Mouse (Mus musculus) forebrain, embryonic 10.5 days (tissue): ENCODE measurements around the gene Mchr1. TPM values are rescaled to one million over a fixed set of nuclear protein-coding genes. Genes with fewer than 3 reads are reported as not detected.
"Not testable (repeated sequence)": the region's sequence is repeated elsewhere in the genome, so short reads cannot be mapped to it uniquely, and the experiment has no call there.

Source experiments
- DNase-seq: peaks from one replicate; pipeline ENCODE4 v3.0.0-alpha.2; 2017; ENCODE audit warnings: low spot score; ENCODE audit errors: extremely low spot score
- H3K27ac ChIP-seq: fragments of 300-500 bp; sonication (generic); 2 replicates; pipeline ENCODE4 v1.5.1; 2016; ENCODE audit warnings: mild to moderate bottlenecking
- H3K27me3 ChIP-seq: fragments of 300-500 bp; sonication (generic); 2 replicates; pipeline ENCODE4 v1.6.1; 2016; ENCODE audit warnings: mild to moderate bottlenecking; ENCODE audit not compliant: poor library complexity, severe bottlenecking
- H3K36me3 ChIP-seq: fragments of 300-500 bp; sonication (generic); replicated peaks from 2 replicates; pipeline ENCODE4 v1.6.1; 2016; ENCODE audit warnings: mild to moderate bottlenecking, moderate library complexity
- H3K4me1 ChIP-seq: fragments of 300-500 bp; sonication (generic); 2 replicates; pipeline ENCODE4 v1.6.1; 2016
- H3K4me3 ChIP-seq: fragments of 300-500 bp; sonication (generic); 2 replicates; pipeline ENCODE4 v1.5.1; 2016; ENCODE audit warnings: mild to moderate bottlenecking, moderate library complexity
- H3K9me3 ChIP-seq: fragments of 300-500 bp; sonication (generic); 2 replicates; pipeline ENCODE4 v1.6.1; 2016; ENCODE audit warnings: mild to moderate bottlenecking, moderate library complexity
- WGBS: fragments of 180-500 bp; shearing (Covaris S2); methylation state at CpG from one replicate; pipeline ENCODE4 v1.1.7; 2016; 5-methylcytosine and 5-hydroxymethylcytosine counted together
- polyA plus RNA-seq: library from polyadenylated mRNA; unstranded; fragments of >200 nt; fragmentation: Nextera tagmentation; extraction: Ambion mirVana; gene quantifications from 2 replicates; pipeline ENCODE4 v1.2.1, GENCODE M21; 2016

The Mchr1 gene
- polyA plus RNA-seq, 1 experiment from 2014 or later: not detected

DNA sequence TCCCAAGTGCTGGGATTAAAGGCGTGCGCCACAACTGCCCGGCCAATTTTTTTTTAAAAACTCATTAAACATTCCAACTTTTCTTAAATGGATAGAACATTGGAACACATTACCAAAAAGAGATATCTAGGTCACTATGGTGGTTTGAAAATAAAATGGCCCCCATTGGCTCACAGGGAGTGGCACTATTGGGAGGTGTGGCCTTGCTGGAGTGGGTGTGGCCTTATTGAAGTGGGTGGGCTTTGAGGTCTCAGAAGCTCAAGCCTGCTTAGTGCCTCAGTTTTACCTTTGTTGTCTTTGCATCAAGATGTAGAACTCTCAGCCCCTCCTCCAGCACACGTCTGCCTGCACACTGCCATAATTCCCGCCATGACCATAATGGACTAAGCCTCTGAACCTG is 32.8 kb upstream of the Mchr1 start:
- Histone ChIP-seq H3K4me1 (no peaks in the 10 kb centered on the region), H3K27me3 (no peaks in the 10 kb centered on the region), H3K4me3 (no peak overlapping the region), H3K9me3 (no peaks in the 10 kb centered on the region; the same call in 1 of the 2 replicates), H3K36me3 (no peaks in the 10 kb centered on the region), H3K27ac (no peak overlapping the region)
- WGBS: 94% methylated on average over 5 of the region's 5 CpGs
- no peak for DNase-seq

DNA sequence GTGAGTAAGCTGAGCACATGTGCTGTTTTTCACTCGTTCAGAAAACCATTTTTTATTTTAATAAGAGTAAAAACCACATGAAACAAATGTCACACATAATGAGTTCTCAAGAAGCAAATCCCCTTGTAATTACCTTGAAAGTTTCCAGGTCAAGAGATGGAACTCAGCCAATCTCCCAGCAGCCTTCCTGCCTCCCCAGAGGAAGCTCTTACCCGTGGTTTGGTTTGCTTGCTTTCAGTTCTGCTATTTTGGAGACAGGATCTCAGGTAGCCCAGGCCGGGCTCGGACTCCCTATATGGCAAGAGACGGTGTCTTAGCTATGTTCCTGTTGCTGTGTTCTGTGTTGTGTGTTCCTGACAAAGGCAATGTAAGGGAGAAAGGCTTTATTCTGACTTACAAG is 24.8 kb upstream of the Mchr1 start:
- H3K4me3 ChIP-seq: no peak overlapping the region
- H3K9me3 ChIP-seq: no peaks in the 10 kb centered on the region
- H3K36me3 ChIP-seq: no peaks in the 10 kb centered on the region
- no peak for DNase-seq
- H3K4me1 ChIP-seq: peaks cover 6% of the 10 kb centered on the region; the same call in 1 of the 2 replicates
- 84% methylated on average over 5 of the region's 5 CpGs for WGBS
- no peak overlapping the region for H3K27ac ChIP-seq
- H3K27me3 ChIP-seq: no peaks in the 10 kb centered on the region

DNA sequence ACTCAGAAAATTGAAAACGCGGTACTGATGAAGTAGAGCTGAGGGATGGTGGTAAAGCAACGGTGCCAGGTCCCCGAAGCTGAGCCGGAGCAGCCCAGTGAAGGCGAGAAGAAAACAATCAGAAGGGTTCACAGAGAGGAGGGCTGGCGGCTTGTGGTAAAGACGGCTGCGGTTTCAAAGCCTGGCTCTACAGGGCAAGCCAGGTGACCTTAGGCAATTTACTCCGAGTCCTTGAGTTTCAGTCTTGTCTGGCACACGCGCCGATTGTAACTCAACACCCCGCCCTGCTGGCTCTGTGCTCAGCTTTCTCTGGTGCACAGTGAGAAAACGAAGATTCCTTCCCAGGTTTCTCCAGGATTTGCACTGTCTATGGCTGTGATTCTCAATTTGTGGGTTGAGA is 22.3 kb upstream of the Mchr1 start:
- no peak overlapping the region for H3K4me3 ChIP-seq
- no peaks in the 10 kb centered on the region for H3K27me3 ChIP-seq
- peaks cover 6% of the 10 kb centered on the region; the same call in 1 of the 2 replicates for H3K4me1 ChIP-seq
- no peaks in the 10 kb centered on the region for H3K36me3 ChIP-seq
- H3K27ac ChIP-seq: no peak overlapping the region
- DNase-seq: no peak
- WGBS: 71% methylated on average over 15 of the region's 15 CpGs
- peaks cover 5% of the 10 kb centered on the region; the same call in 1 of the 2 replicates for H3K9me3 ChIP-seq

DNA sequence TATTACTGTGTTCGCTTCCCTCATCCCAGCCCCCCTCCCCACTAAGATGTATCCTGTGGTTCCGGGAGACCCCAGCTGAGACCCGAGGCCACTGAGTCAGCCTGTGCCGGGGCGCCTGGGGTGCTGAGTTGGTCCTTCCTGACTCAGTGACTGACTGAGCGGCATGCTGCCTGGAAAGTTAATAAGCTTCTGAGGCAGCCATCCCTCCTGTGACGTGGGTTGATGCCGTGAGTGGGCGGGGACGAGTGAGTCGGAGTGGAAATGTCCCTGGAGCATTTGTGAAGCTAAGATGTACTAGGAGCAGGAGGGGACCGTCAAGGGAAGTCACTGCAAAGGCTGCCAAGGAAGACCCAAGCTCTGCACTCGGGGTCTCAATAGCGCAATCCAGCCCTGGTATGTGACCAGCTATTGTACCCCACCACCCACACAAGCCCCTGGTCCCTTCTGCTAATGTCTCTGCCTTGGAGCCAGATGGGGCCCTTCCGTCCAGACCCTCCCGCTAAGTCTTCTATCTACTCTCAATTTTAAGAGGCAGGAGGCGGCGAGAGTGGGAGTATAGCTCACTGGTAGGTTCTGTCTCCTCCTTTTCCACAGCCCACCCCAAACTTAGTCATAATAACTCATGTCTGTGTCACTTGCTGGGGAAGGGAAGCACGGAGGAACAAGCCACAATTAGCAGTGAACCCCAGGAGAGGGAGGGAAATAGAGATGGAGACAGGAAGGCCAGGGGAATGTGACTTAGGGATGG is 18.2 kb upstream of the Mchr1 start:
- H3K27me3 ChIP-seq: no peaks in the 10 kb centered on the region
- H3K4me3 ChIP-seq: no peak overlapping the region
- 89% methylated on average over 19 of the region's 19 CpGs for WGBS
- no peak overlapping the region for H3K27ac ChIP-seq
- no peaks in the 10 kb centered on the region for H3K36me3 ChIP-seq
- peaks cover 6% of the 10 kb centered on the region; the same call in 1 of the 2 replicates for H3K4me1 ChIP-seq
- peaks cover 5% of the 10 kb centered on the region; the same call in 1 of the 2 replicates for H3K9me3 ChIP-seq
- DNase-seq: no peak

DNA sequence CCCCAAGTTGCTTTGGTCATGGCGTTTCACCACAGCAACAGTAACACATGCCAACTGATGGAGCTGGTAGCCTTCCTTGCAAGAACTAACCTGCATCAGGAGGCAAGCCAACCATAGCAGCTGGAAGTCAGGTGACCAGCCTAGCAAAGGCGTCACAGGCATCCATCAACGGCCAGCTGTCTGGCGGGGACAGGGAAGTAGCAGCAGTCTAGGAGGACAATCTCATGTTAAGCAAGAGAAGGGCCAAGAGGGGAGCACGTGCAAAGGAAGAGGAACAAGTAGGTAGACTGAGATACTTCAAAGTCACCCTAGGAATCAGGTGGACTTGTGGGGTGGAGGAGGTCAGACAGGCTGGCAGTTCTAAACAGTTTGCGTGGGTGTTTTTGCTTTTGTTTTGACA is 16.2 kb upstream of the Mchr1 start:
- WGBS: 86% methylated on average over 6 of the region's 6 CpGs

DNA sequence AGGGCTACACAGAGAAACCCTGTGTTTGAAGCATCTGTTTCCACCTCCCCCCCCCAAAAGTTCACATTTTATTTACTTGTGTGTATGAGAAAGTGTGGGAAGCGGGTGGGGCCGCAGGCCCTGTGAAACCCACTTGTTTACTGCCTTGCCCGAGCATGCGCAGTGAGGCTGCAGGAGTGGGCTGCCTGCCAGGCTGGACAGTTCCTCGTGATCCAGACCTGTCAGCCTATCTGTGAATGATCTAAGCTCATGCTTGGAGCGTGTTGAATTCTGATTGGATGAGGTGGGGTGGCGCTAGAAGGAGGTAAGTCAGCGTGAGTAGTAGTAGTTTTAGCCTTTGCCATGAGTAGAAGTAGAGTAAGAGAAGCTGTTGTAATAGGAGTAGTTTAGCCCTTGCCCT is 15.2 kb upstream of the Mchr1 start:
- not testable (repeated sequence) for H3K36me3 ChIP-seq, H3K27me3 ChIP-seq, H3K9me3 ChIP-seq, H3K27ac ChIP-seq, H3K4me3 ChIP-seq, DNase-seq, H3K4me1 ChIP-seq
- whole genome bisulfite sequencing: 79% methylated on average over 8 of the region's 8 CpGs

More for the DNA sequence above, 16.2 kb upstream of the Mchr1 start:
- Histone ChIP-seq H3K4me3 (no peak overlapping the region), H3K27ac (no peak overlapping the region), H3K4me1 (no peaks in the 10 kb centered on the region), H3K27me3 (no peaks in the 10 kb centered on the region), H3K9me3 (peaks cover 5% of the 10 kb centered on the region; the same call in 1 of the 2 replicates), H3K36me3 (no peaks in the 10 kb centered on the region)
- no peak for DNase-seq

DNA sequence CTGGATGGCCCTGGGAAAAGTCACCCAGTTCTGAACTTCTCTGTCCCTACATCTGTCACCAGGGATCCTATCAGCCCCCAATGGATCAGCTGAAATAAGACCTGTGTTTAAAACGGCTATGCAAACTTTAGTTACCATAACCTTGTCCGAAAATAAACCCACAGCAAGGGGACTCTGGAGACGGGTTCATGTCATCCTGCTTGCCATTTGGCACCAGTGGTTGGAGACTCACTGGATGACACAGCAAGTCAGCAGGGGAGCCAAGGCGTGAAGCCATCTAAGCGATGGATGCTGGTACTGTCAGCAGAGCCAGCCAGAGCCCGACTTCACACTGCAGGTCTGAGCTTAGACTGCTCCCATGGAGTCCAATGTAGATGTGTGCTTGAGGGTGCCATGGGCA is 13.9 kb upstream of the Mchr1 start:
- Histone ChIP-seq H3K36me3 (no peaks in the 10 kb centered on the region), H3K27ac (no peak overlapping the region), H3K27me3 (no peaks in the 10 kb centered on the region), H3K9me3 (no peaks in the 10 kb centered on the region), H3K4me3 (no peak overlapping the region), H3K4me1 (no peaks in the 10 kb centered on the region)
- WGBS: 79% methylated on average over 6 of the region's 6 CpGs
- no peak for DNase-seq

DNA sequence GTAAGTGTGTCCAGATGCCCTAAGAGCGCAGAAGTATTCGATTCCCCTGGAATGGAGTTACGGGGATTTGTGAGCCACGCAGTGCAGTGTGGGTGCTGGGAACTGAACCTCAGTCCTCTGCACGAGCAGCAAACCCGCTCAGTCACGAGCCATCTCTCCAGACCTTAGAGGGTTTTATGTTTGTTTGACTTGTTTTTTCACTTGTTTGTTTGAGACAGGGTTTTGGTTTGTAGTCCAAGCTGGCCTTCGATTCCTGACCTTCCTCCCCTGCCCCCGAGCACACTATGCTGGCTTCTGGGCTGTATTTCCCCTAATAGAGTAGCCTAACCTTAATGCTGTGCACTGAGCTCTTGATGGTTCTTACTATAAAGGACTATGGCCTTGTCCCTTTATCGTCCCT is 10.3 kb upstream of the Mchr1 start:
- no peak for DNase-seq
- H3K36me3 ChIP-seq: no peaks in the 10 kb centered on the region
- WGBS: 87% methylated on average over 10 of the region's 10 CpGs
- no peaks in the 10 kb centered on the region for H3K9me3 ChIP-seq
- no peaks in the 10 kb centered on the region for H3K27me3 ChIP-seq
- H3K4me1 ChIP-seq: peaks cover 6% of the 10 kb centered on the region
- no peak overlapping the region for H3K27ac ChIP-seq
- H3K4me3 ChIP-seq: no peak overlapping the region

DNA sequence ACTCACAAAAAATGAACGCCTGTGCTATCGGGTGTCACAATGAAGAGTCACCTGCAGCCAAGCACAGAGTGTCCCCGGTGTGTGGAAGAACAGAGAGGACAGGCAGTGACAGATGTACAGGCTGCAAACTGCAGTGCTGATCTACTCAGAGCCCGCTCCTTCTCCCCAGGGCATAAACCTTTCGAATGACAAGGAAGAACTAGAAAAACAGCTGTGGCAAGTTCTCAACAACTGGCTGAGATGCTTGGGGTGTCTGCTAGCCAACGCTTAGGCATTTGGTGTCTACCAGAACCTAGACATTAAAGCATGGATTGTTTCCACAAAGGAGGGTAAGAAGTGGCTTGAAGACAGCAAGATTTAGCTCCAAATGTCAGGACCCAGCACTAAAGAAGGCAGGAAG is 9.6 kb upstream of the Mchr1 start:
- no peak for DNase-seq
- no peak overlapping the region for H3K27ac ChIP-seq

DNA sequence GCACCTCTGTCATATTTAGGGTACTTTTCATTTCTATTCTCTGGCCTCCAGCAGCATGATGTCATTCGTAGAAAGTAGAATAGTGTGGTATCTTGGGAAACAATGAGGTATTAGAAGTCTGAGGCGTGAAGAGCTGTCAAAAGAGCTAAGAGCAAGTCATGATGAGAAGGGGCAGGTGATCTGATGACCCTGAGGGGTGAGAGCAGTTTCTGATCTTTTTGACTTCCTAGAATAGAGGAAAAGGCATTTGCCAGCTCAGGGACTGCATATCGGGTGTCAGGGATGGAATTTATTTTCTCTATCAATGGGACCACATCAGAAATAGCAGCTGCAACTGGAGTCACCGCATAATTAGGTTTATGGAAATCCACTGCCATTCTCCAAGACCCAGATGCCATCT is 8.5 kb upstream of the Mchr1 start:
- no peaks in the 10 kb centered on the region for H3K27me3 ChIP-seq
- 78% methylated on average over 4 of the region's 4 CpGs for WGBS
- H3K4me1 ChIP-seq: peaks cover 13% of the 10 kb centered on the region
- no peaks in the 10 kb centered on the region for H3K9me3 ChIP-seq
- H3K27ac ChIP-seq: no peak overlapping the region
- no peak for DNase-seq
- H3K4me3 ChIP-seq: no peak overlapping the region
- H3K36me3 ChIP-seq: no peaks in the 10 kb centered on the region

More for the DNA sequence above, 9.6 kb upstream of the Mchr1 start:
- no peaks in the 10 kb centered on the region for H3K36me3 ChIP-seq
- WGBS: 86% methylated on average over 6 of the region's 6 CpGs
- H3K4me3 ChIP-seq: no peak overlapping the region
- peaks cover 13% of the 10 kb centered on the region for H3K4me1 ChIP-seq
- no peaks in the 10 kb centered on the region for H3K27me3 ChIP-seq
- H3K9me3 ChIP-seq: no peaks in the 10 kb centered on the region

DNA sequence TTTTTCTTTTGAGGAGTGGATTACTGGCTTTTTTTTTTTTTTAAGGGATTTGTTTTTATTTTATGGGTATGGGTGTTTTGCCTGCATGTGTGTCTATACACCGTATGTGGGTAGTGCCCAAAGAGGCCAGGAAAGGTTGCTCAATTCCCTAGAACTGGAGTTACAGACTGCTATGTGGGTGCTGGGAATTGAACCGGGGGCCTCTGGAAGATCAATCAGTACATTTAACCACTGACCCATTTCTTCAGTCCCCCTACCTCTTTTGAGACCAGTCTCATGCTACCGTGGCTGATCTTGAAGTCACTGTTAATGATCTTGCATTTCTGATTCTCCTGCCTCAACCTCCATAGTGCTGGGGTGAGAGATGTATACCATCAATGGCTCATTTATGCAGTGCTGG is 8.0 kb upstream of the Mchr1 start:
- no peak for DNase-seq
- no peaks in the 10 kb centered on the region for H3K36me3 ChIP-seq
- H3K4me1 ChIP-seq: peaks cover 13% of the 10 kb centered on the region
- no peaks in the 10 kb centered on the region for H3K27me3 ChIP-seq
- H3K4me3 ChIP-seq: no peak overlapping the region
- 91% methylated on average over 3 of the region's 3 CpGs for WGBS
- H3K27ac ChIP-seq: no peak overlapping the region
- no peaks in the 10 kb centered on the region for H3K9me3 ChIP-seq

DNA sequence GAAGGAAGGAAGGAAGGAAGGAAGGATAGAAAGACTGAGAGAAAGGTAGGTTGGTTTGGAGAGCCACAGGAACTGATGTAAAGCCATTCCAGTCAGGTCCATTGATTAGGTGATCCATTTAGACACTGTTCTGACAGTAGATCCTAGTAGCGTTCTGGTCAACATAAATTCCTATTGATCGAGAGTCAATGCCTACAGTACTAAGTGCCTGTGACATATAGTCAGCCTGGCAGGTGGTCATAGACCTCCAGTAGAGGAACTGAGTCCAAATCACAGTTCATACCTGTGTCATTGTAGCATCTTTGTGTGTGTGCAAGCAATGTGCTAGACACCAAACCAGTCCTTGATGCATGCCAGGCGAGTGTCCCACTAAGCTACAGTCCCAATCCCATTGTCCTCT is 7.0 kb upstream of the Mchr1 start:
- H3K27me3 ChIP-seq: no peaks in the 10 kb centered on the region; the same call in 1 of the 2 replicates
- no peaks in the 10 kb centered on the region for H3K36me3 ChIP-seq
- WGBS: 94% methylated on average over 3 of the region's 3 CpGs
- no peak overlapping the region for H3K4me3 ChIP-seq
- H3K9me3 ChIP-seq: no peaks in the 10 kb centered on the region
- DNase-seq: no peak
- H3K27ac ChIP-seq: no peak overlapping the region
- peaks cover 13% of the 10 kb centered on the region for H3K4me1 ChIP-seq

DNA sequence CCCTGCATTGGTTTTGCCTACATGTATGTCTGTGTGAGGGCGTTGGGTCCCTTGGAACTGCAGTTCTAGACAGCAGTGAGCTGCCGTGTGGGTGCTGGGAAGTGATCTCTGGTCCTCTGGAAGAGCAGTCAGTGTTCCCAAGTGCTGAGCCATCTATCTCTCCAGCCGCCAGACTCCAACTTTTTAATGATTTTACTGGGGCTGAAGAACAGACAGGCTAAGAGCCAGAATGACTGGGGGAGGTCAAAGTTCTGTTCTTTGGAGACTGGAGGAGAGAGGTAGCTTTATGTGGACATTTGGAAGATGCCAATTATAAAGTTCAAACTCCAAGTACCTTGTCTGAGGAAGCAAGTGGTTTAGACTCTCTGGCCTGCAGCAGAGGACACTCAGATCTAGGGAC is 5.5 kb upstream of the Mchr1 start:
- peaks cover 14% of the 10 kb centered on the region for H3K27me3 ChIP-seq
- peaks cover 15% of the 10 kb centered on the region for H3K4me1 ChIP-seq
- H3K27ac ChIP-seq: no peak overlapping the region
- no peaks in the 10 kb centered on the region for H3K36me3 ChIP-seq
- no peak for DNase-seq
- H3K9me3 ChIP-seq: no peaks in the 10 kb centered on the region
- 80% methylated on average over 3 of the region's 3 CpGs for WGBS
- no peak overlapping the region for H3K4me3 ChIP-seq
